Mouse (Mus musculus) intestine, embryonic 14.5 days (tissue): ENCODE data around the gene Ccdc47. TPM values are rescaled to one million over a fixed set of nuclear protein-coding genes. Genes with fewer than 3 reads are reported as not detected.
"Not testable (repeated sequence)": the region's sequence is repeated elsewhere in the genome, so short reads cannot be mapped to it uniquely, and the experiment has no call there.

Source experiments
- ATAC-seq: fragments of 200-750 bp; cut with Nextera tagmentation; replicated peaks from 2 replicates; pipeline ENCODE4 v1.8.0; 2017; ENCODE audit warnings: low read depth, moderate number of reproducible peaks, moderate TSS enrichment, moderate library complexity; ENCODE audit not compliant: low FRiP score, low TSS enrichment
- DNase-seq: peaks from one replicate; pipeline ENCODE4 v3.0.0-alpha.2; 2018; ENCODE audit warnings: low spot score
- H3K27ac ChIP-seq: fragments of 300-500 bp; sonication (generic); 2 replicates; pipeline ENCODE4 v1.5.1; 2014; ENCODE audit warnings: low read depth, mild to moderate bottlenecking, control low read depth
- H3K27me3 ChIP-seq: fragments of 300-500 bp; sonication (generic); replicated peaks from 2 replicates; pipeline ENCODE4 v1.6.1; 2014; ENCODE audit warnings: low read length, control low read depth; ENCODE audit not compliant: control insufficient read depth, insufficient read depth
- H3K36me3 ChIP-seq: fragments of 300-500 bp; sonication (generic); 2 replicates; pipeline ENCODE4 v1.6.1; 2014; ENCODE audit warnings: low read length, control low read depth; ENCODE audit not compliant: control insufficient read depth, insufficient read depth
- H3K4me1 ChIP-seq: fragments of 300-500 bp; sonication (generic); replicated peaks from 2 replicates; pipeline ENCODE4 v1.6.1; 2014; ENCODE audit warnings: low read length, control low read depth, mixed read lengths; ENCODE audit not compliant: control insufficient read depth, insufficient read depth
- H3K4me2 ChIP-seq: fragments of 300-500 bp; sonication (generic); 2 replicates; pipeline ENCODE4 v1.6.1; 2014; ENCODE audit warnings: low read length
- H3K4me3 ChIP-seq: fragments of 300-500 bp; sonication (generic); 2 replicates; pipeline ENCODE4 v1.5.1; 2014; ENCODE audit warnings: low read depth, low read length, control low read depth, mixed read lengths
- H3K9ac ChIP-seq: fragments of 300-500 bp; sonication (generic); 2 replicates; pipeline ENCODE4 v1.6.1; 2014; ENCODE audit warnings: mild to moderate bottlenecking, low read length
- H3K9me3 ChIP-seq: fragments of 300-500 bp; sonication (generic); 2 replicates; pipeline ENCODE4 v1.6.1; 2016; ENCODE audit warnings: low read length, control low read depth; ENCODE audit not compliant: control insufficient read depth
- WGBS: fragments of 180-500 bp; shearing (Covaris S2); extraction: QIAGEN DNeasy Blood & Tissue Kit; methylation state at CpG from one replicate; pipeline ENCODE4 v1.1.7; 2014; 5-methylcytosine and 5-hydroxymethylcytosine counted together
- polyA plus RNA-seq: library from polyadenylated mRNA; unstranded; fragments of >200 nt; fragmentation: Nextera tagmentation; extraction: Ambion mirVana; gene quantifications from 2 replicates; pipeline ENCODE4 v1.2.1, GENCODE M21; 2014

Ccdc47 gene
- polyA plus RNA-seq, 1 experiment from 2014 or later: 64.4 TPM

DNA sequence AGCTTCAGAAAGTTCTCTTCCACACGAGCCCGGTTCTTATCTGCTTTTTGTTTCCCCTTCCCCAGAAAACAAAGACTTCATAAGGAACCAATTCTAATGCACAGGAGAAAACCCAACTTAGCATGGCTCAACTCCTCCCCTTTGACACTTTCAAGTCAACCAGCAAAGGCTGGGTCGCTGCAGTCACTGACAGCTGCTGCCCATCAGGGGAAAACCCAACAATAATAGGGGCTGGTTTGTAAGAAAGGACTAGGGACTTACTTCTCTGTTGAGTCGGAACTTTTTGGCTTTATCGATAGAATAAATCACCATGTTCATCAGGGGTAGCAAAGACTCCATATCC is 14.1 kb downstream of the Ccdc47 start, which contains the start of gene Strada:
Strada (minus strand) TSS at position 46 of the 343 bp plus-strand sequence.
- Histone ChIP-seq H3K27me3 (no peaks in the 10 kb centered on the region), H3K36me3 (peaks cover 88% of the 10 kb centered on the region), H3K27ac (no peak within 1 kb of the TSS), H3K4me3 (no peak within 1 kb of the TSS), H3K4me2 (no peak within 1 kb of the TSS), H3K9me3 (no peaks in the 10 kb centered on the region), H3K9ac (no peak within 1 kb of the TSS), H3K4me1 (no peaks in the 10 kb centered on the region)
- 84% methylated on average over 5 of the region's 5 CpGs for WGBS
- ATAC-seq (no peak), DNase-seq (no peak)

- no peaks in the 10 kb centered on the region for H3K4me1 ChIP-seq
- H3K36me3 ChIP-seq: peaks cover 88% of the 10 kb centered on the region
- DNase-seq (no peak), ATAC-seq (no peak)
- H3K9me3 ChIP-seq: no peaks in the 10 kb centered on the region
- no peak overlapping the region for H3K27ac ChIP-seq
- no peak overlapping the region for H3K4me3 ChIP-seq
- no peak overlapping the region for H3K4me2 ChIP-seq
- no peak overlapping the region for H3K9ac ChIP-seq
- WGBS: 91% methylated on average over 19 of the region's 19 CpGs
- H3K27me3 ChIP-seq: no peaks in the 10 kb centered on the region
Measured at GRCm38 (mm10) chr11:106201337-106202122, 14.6 kb downstream of the Ccdc47 start.

GRCm38 (mm10) chr11:106200756-106201155 is 15.4 kb downstream of the Ccdc47 start:
- Histone ChIP-seq H3K9me3 (no peaks in the 10 kb centered on the region), H3K4me2 (no peak overlapping the region), H3K27ac (no peak overlapping the region), H3K27me3 (no peaks in the 10 kb centered on the region), H3K9ac (no peak overlapping the region), H3K4me1 (no peaks in the 10 kb centered on the region), H3K4me3 (no peak overlapping the region), H3K36me3 (peaks cover 84% of the 10 kb centered on the region)
- ATAC-seq (no peak), DNase-seq (no peak)
- WGBS: 77% methylated on average over 6 of the region's 6 CpGs

- H3K4me1 ChIP-seq, DNase-seq, H3K4me3 ChIP-seq, H3K27me3 ChIP-seq, H3K9me3 ChIP-seq, H3K9ac ChIP-seq, ATAC-seq, H3K27ac ChIP-seq, H3K4me2 ChIP-seq: not testable (repeated sequence)
- 95% methylated on average over 7 of the region's 7 CpGs for WGBS
- H3K36me3 ChIP-seq: peaks cover 77% of the 10 kb centered on the region
Measured at GRCm38 (mm10) chr11:106199997-106200396, 16.1 kb downstream of the Ccdc47 start.

DNA sequence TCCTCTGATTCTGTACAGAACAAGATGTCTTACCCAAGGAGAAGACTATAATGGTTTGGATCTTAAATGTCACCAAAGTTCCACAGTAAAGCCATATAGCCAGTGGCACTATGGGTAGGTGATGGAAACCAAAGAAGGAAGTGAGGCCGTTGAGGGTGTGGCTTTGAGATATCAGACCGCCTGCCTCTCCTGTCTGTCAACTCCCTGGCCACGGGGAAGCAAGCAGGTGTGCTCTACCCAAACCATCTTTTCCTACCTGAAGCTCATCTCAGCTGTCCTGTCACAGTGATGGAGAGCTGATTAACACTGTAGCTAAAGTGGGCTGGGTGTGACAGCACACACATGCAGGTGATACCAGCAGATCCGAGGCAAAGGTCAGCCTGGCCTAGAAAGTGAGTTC is 17.9 kb downstream of the Ccdc47 start:
- H3K27me3 ChIP-seq: no peaks in the 10 kb centered on the region
- 86% methylated on average over 4 of the region's 4 CpGs for WGBS
- no peaks in the 10 kb centered on the region for H3K9me3 ChIP-seq
- DNase-seq (no peak), ATAC-seq (no peak)
- no peak overlapping the region for H3K4me2 ChIP-seq
- H3K4me3 ChIP-seq: no peak overlapping the region
- no peaks in the 10 kb centered on the region for H3K4me1 ChIP-seq
- H3K36me3 ChIP-seq: peaks cover 61% of the 10 kb centered on the region
- no peak overlapping the region for H3K9ac ChIP-seq
- no peak overlapping the region for H3K27ac ChIP-seq

DNA sequence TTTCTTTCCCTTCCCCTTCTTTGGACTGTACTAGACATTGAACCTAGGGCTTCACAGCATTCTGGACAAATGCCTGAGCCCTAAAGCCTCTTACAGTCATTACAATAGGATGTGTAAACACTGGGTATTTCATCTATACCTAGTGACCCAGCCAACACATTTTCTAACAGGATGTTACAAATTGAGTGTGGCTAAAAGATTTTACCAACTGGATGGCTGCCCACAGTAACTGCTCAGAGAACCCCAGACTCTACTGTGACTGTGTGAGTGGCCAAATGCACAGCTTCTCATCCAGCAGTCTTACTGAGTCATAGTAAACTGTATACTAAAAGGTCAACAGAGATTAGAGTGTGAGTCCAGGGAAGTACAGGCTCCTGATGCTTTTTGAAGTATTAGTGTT is 20.8 kb downstream of the Ccdc47 start:
- Histone ChIP-seq H3K9me3 (no peaks in the 10 kb centered on the region), H3K36me3 (peaks cover 33% of the 10 kb centered on the region), H3K4me1 (peaks cover 5% of the 10 kb centered on the region), H3K4me3 (no peak overlapping the region), H3K27me3 (no peaks in the 10 kb centered on the region), H3K27ac (no peak overlapping the region), H3K9ac (no peak overlapping the region), H3K4me2 (no peak overlapping the region)
- DNase-seq (no peak), ATAC-seq (no peak)

DNA sequence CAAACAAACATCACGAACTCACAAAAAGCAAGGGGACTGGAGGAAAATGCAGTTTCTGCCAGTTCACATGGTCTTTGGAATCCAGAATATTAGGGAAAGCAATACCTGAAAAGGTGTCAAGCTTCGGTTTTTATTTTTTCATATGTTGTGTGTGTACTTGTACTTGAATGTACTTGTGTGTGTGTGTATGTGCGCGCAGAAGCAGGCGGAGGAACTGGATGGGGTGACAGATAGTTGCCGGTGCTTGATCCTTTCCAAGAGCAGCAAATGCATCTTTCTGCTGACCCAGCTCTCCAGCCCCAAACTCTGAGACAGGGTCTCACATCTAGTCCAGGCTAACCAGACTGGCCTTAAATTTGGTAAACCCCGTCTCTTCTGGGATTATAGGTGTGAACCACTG is 21.3 kb downstream of the Ccdc47 start:
- 91% methylated on average over 7 of the region's 7 CpGs for WGBS
- H3K4me3 ChIP-seq: no peak overlapping the region
- peaks cover 31% of the 10 kb centered on the region for H3K36me3 ChIP-seq
- DNase-seq (no peak), ATAC-seq (no peak)
- no peak overlapping the region for H3K27ac ChIP-seq
- H3K9me3 ChIP-seq: no peaks in the 10 kb centered on the region
- no peak overlapping the region for H3K9ac ChIP-seq
- H3K4me1 ChIP-seq: peaks cover 5% of the 10 kb centered on the region
- H3K27me3 ChIP-seq: no peaks in the 10 kb centered on the region
- H3K4me2 ChIP-seq: no peak overlapping the region

DNA sequence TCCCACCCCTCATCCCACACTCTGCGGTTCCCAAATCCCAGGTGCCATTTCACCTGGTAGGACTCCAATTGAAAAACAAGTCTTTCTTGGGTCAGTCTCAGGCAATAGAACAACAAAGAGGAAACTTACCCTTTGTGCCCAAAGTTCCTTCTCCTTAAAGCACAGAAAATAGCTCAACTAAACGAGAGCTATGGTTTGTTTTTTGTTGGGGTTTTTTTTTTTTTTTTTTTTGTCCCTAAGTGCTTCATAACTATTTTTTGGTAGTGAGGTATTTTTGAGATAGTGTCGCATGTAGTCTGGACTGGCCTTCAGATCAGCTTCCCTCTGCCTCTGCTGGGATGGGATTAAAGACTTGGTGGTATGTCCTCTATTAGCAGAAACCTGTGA is 22.0 kb downstream of the Ccdc47 start:
- Histone ChIP-seq H3K27me3 (no peaks in the 10 kb centered on the region), H3K9me3 (no peaks in the 10 kb centered on the region), H3K4me2 (peak overlapping the region; percentile 61), H3K36me3 (peaks cover 26% of the 10 kb centered on the region), H3K9ac (peak overlapping the region; percentile 43), H3K4me1 (peaks cover 5% of the 10 kb centered on the region), H3K4me3 (peak overlapping the region; percentile 78), H3K27ac (peak overlapping the region; percentile 81)
- WGBS: 40% methylated on average over 3 of the region's 3 CpGs
- no peak for ATAC-seq
- DNase-seq: no peak
